8 mouse cellular contexts compared by ENCODE assay signal in genomic region chr3:84305010-84305692, GRCm38 (mm10). TPM values are rescaled to one million over a fixed set of nuclear protein-coding genes. Genes with fewer than 3 reads are reported as not detected.
DNase-seq lines count a peak whose midpoint lies in the region; ATAC-seq lines count a peak whose summit lies in the region.

No protein-coding gene starts in this region.

- peaks cover 7% of the 10 kb centered on the region; the same call in 1 of the 2 replicates for H3K4me1 ChIP-seq in embryonic facial prominence, embryonic 14.5 days (ENCODE audit: control insufficient read depth, insufficient read depth, low read length)
- no peaks in the 10 kb centered on the region; the same call in 1 of the 2 replicates for H3K4me1 ChIP-seq in intestine, embryonic 14.5 days (replicated peaks; ENCODE audit: control insufficient read depth, insufficient read depth, low read length)

- H3K36me3 ChIP-seq in embryonic facial prominence, embryonic 14.5 days (ENCODE audit: control insufficient read depth, insufficient read depth, low read length): no peaks in the 10 kb centered on the region
- H3K36me3 ChIP-seq in intestine, embryonic 14.5 days (ENCODE audit: control insufficient read depth, insufficient read depth, low read length): no peaks in the 10 kb centered on the region

- WGBS in embryonic facial prominence, embryonic 14.5 days: 1% methylated on average over 28 of the region's 28 CpGs
- 2% methylated on average over 28 of the region's 28 CpGs for WGBS in intestine, embryonic 14.5 days

- peak; percentile 20 for ATAC-seq in CD4-positive, CD25-positive, alpha-beta regulatory T cell, adult 4 months
- peak; percentile 94 for ATAC-seq in embryonic facial prominence, embryonic 14.5 days (ENCODE audit: low read depth)
- ATAC-seq in intestine, embryonic 14.5 days (replicated peaks; ENCODE audit: low FRiP score, low TSS enrichment, low read depth): peak; percentile 92

- peak overlapping the region; percentile 39 for H3K4me3 ChIP-seq in embryonic facial prominence, embryonic 14.5 days (ENCODE audit: low read depth, low read length)
- peak overlapping the region; percentile 35 for H3K4me3 ChIP-seq in intestine, embryonic 14.5 days (ENCODE audit: low read depth, low read length)

- peak overlapping the region; percentile 79 for H3K4me2 ChIP-seq in embryonic facial prominence, embryonic 14.5 days (ENCODE audit: low read depth, low read length)
- peak overlapping the region; percentile 57 for H3K4me2 ChIP-seq in intestine, embryonic 14.5 days (ENCODE audit: low read length)

- H3K27ac ChIP-seq in embryonic facial prominence, embryonic 14.5 days (replicated peaks; ENCODE audit: low read depth, low read length): no peak overlapping the region
- no peak overlapping the region for H3K27ac ChIP-seq in intestine, embryonic 14.5 days (ENCODE audit: low read depth)

- peaks cover 31% of the 10 kb centered on the region for H3K27me3 ChIP-seq in embryonic facial prominence, embryonic 14.5 days (replicated peaks; ENCODE audit: control insufficient read depth, insufficient read depth, low read length)
- H3K27me3 ChIP-seq in intestine, embryonic 14.5 days (replicated peaks; ENCODE audit: control insufficient read depth, insufficient read depth, low read length): peaks cover 39% of the 10 kb centered on the region

- DNase-seq in adrenal gland, postnatal 36 days: peak; percentile 33 to 55
- DNase-seq in embryonic facial prominence, embryonic 14.5 days (ENCODE audit: low spot score): peak; percentile 95
- peak; percentile 75 for DNase-seq in intestine, embryonic 14.5 days (ENCODE audit: low spot score)
- peak; percentile 52 to 87 for DNase-seq in left cerebral cortex, adult 8-10 months (ENCODE audit: low spot score in 2 of 2)
- DNase-seq in lung, postnatal 36 days: peak; percentile 93
- peak; percentile 64 for DNase-seq in right cerebral cortex, postnatal 14 days
- no peak for DNase-seq in urinary bladder, postnatal 10 days (ENCODE audit: low spot score)

- 0 out of 2 replicates have a peak, but pooled peaks cover 4% of the 10 kb centered on the region for H3K9me3 ChIP-seq in embryonic facial prominence, embryonic 14.5 days (ENCODE audit: control insufficient read depth, low read length)
- H3K9me3 ChIP-seq in intestine, embryonic 14.5 days (ENCODE audit: control insufficient read depth, low read length): no peaks in the 10 kb centered on the region

- H3K9ac ChIP-seq in embryonic facial prominence, embryonic 14.5 days (ENCODE audit: low read depth, low read length): peak overlapping the region; percentile 50; the same call in 1 of the 2 replicates
- H3K9ac ChIP-seq in intestine, embryonic 14.5 days (ENCODE audit: low read length): no peak overlapping the region

RNA-seq across cellular contexts. Expression of gene Trim2, which starts 1.5 kb away (rescaled TPM):
- 1 to 10 TPM; 3.9 to 4.0 TPM for polyA plus RNA-seq in CD4-positive, CD25-positive, alpha-beta regulatory T cell, adult 4 months (2017; shearing (Covaris generic))
- 10 to 100 TPM; 36.9 to 88.8 TPM for total RNA-seq in adrenal gland, postnatal 36 days (2021)
- 24.9 and 26.7 TPM in 2 replicates for polyA plus RNA-seq in embryonic facial prominence, embryonic 14.5 days (2014; fragmentation: Nextera tagmentation; extraction: Ambion mirVana)
- polyA plus RNA-seq in intestine, embryonic 14.5 days (2014; fragmentation: Nextera tagmentation; extraction: Ambion mirVana): 58.1 and 60.4 TPM in 2 replicates
- 100 to 1,000 TPM; 252 to 273 (median 260) TPM for total RNA-seq in left cerebral cortex, adult 8-10 months (2022)

Comparison
In these comparisons a context has a peak if more than half of its experiments do, and no peak if none do; other contexts are left out.
1. ATAC-seq: peak in every context shown above with its lines; median percentile 94 in embryonic facial prominence, embryonic 14.5 days; 92 in intestine, embryonic 14.5 days; 20 in CD4-positive, CD25-positive, alpha-beta regulatory T cell, adult 4 months.